Mouse (Mus musculus) limb, embryonic 15.5 days (tissue): ENCODE data around the gene Stx2. TPM values are rescaled to one million over a fixed set of nuclear protein-coding genes. Genes with fewer than 3 reads are reported as not detected.

ENCODE experiments used
- ATAC-seq: fragments of 200-750 bp; cut with Nextera tagmentation; 2 replicates; pipeline ENCODE4 v1.8.0; 2017; ENCODE audit warnings: low read depth, moderate TSS enrichment; ENCODE audit not compliant: insufficient number of reproducible peaks, low FRiP score, low TSS enrichment
- H3K27ac ChIP-seq: fragments of 300-500 bp; sonication (generic); 2 replicates; pipeline ENCODE4 v1.5.1; 2015; ENCODE audit warnings: moderate library complexity, mild to moderate bottlenecking, inconsistent platforms
- H3K27me3 ChIP-seq: fragments of 300-500 bp; sonication (generic); 2 replicates; pipeline ENCODE4 v1.6.1; 2015; ENCODE audit warnings: inconsistent platforms
- H3K36me3 ChIP-seq: fragments of 300-500 bp; sonication (generic); 2 replicates; pipeline ENCODE4 v1.6.1; 2015; ENCODE audit warnings: inconsistent platforms
- H3K4me1 ChIP-seq: fragments of 300-500 bp; sonication (generic); 2 replicates; pipeline ENCODE4 v1.6.1; 2015; ENCODE audit warnings: inconsistent platforms
- H3K4me2 ChIP-seq: fragments of 300-500 bp; sonication (generic); 2 replicates; pipeline ENCODE4 v1.6.1; 2015; ENCODE audit warnings: mild to moderate bottlenecking, inconsistent platforms
- H3K4me3 ChIP-seq: fragments of 300-500 bp; sonication (generic); 2 replicates; pipeline ENCODE4 v1.5.1; 2015; ENCODE audit warnings: mild to moderate bottlenecking, inconsistent platforms
- H3K9ac ChIP-seq: fragments of 300-500 bp; sonication (generic); 2 replicates; pipeline ENCODE4 v1.6.1; 2015; ENCODE audit warnings: inconsistent platforms
- H3K9me3 ChIP-seq: fragments of 300-500 bp; sonication (generic); 2 replicates; pipeline ENCODE4 v1.6.1; 2016; ENCODE audit warnings: inconsistent platforms
- WGBS: fragments of 180-500 bp; shearing (Covaris S2); methylation state at CpG from one replicate; pipeline ENCODE4 v1.1.7; 2015; 5-methylcytosine and 5-hydroxymethylcytosine counted together
- polyA plus RNA-seq: library from polyadenylated mRNA; unstranded; fragments of >200 nt; fragmentation: Nextera tagmentation; extraction: Ambion mirVana; gene quantifications from 2 replicates; pipeline ENCODE4 v1.2.1, GENCODE M21; 2015

The Stx2 gene
- polyA plus RNA-seq, 1 experiment from 2014 or later = 29.8 TPM

DNA sequence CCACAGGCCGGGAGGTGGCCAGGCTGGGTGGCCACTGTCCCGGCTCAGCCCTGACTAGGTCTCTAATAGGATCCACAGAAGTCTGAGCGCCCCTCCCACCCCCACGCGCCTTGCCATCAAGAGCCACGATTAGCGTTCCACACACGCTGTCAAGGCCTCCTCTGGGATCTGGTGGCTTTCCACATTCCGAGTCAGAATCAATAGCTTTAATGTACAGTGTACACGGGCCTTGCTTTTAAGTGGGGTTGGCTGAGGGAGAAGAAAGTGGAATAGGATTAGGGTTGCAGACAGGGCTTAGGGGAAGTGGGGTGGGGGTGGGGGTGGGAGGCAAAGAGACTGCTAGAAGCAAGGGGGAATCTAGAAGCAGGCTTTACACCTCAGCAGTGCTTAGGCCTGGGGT, 67.9 kb downstream of the Stx2 start:
- H3K27ac ChIP-seq = no peak overlapping the region
- ATAC-seq = no peak
- WGBS = 68% methylated on average over 10 of the region's 10 CpGs
- H3K9ac ChIP-seq = no peak overlapping the region
- no peak overlapping the region for H3K4me3 ChIP-seq
- peaks cover under 1% of the 10 kb centered on the region; the same call in 1 of the 2 replicates for H3K4me1 ChIP-seq
- no peaks in the 10 kb centered on the region for H3K9me3 ChIP-seq
- no peaks in the 10 kb centered on the region for H3K27me3 ChIP-seq
- no peaks in the 10 kb centered on the region for H3K36me3 ChIP-seq
- no peak overlapping the region for H3K4me2 ChIP-seq

DNA sequence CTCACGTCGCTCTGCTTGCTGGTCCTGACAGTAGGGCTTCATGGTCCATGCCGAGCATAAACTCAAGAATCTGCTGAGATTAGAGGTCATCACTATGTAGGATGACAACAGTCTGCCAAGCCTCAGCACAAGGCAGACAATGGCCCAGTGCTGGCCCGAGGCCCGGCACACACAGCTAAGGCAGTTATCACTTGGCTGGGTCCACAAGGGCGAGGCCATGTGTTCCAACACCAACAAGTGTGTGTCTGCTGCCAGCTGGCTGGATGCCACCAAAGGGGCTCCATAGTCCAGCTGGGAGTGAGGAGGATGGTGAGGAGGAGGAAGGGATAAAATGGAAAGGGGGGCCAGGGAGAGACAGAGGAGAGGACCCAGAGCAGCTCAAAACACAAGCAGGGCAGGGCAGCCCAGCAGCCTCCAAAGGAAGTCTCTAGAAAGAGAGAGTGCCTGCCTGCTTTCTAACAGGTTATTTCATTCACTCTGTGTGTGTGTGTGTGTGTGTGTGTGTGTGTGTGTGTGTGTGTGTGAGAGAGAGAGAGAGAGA, 72.9 kb downstream of the Stx2 start:
- Histone ChIP-seq H3K4me3 (no peak overlapping the region), H3K4me1 (peaks cover 3% of the 10 kb centered on the region; the same call in 1 of the 2 replicates), H3K9me3 (no peaks in the 10 kb centered on the region), H3K4me2 (no peak overlapping the region), H3K9ac (no peak overlapping the region), H3K36me3 (no peaks in the 10 kb centered on the region), H3K27ac (no peak overlapping the region), H3K27me3 (no peaks in the 10 kb centered on the region)
- 65% methylated on average over 6 of the region's 6 CpGs for WGBS
- ATAC-seq = no peak

Other genes starting within 250 kb of the Stx2 start
- gene Rimbp2, start 55.1 kb downstream of the Stx2 start, polyA plus RNA-seq = 0.05 and 0.15 TPM in 2 replicates
- gene Ran, start 11.5 kb upstream of the Stx2 start, polyA plus RNA-seq = 432 and 441 TPM in 2 replicates
- gene Adgrd1, start 88.2 kb upstream of the Stx2 start, polyA plus RNA-seq = 2.4 and 3.7 TPM in 2 replicates